Mouse (Mus musculus) hindbrain, embryonic 10.5 days (tissue): ENCODE data around the gene Gm11213. TPM values are rescaled to one million over a fixed set of nuclear protein-coding genes. Genes with fewer than 3 reads are reported as not detected.
A peak's percentile ranks its signal among the peaks of the same experiment; 100 is the strongest.

Source experiments
- DNase-seq: peaks from one replicate; pipeline ENCODE4 v3.0.0-alpha.2; 2017; ENCODE audit warnings: low spot score
- H3K27ac ChIP-seq: fragments of 300-500 bp; sonication (generic); 2 replicates; pipeline ENCODE4 v1.5.1; 2016; ENCODE audit warnings: mild to moderate bottlenecking, moderate library complexity
- H3K27me3 ChIP-seq: fragments of 300-500 bp; sonication (generic); 2 replicates; pipeline ENCODE4 v1.6.1; 2016; ENCODE audit warnings: mild to moderate bottlenecking; ENCODE audit not compliant: poor library complexity, insufficient read depth, severe bottlenecking
- H3K36me3 ChIP-seq: fragments of 300-500 bp; sonication (generic); 2 replicates; pipeline ENCODE4 v1.6.1; 2016; ENCODE audit warnings: mild to moderate bottlenecking, moderate library complexity
- H3K4me1 ChIP-seq: fragments of 300-500 bp; sonication (generic); replicated peaks from 2 replicates; pipeline ENCODE4 v1.6.1; 2016; ENCODE audit warnings: mild to moderate bottlenecking
- H3K4me3 ChIP-seq: fragments of 300-500 bp; sonication (generic); 2 replicates; pipeline ENCODE4 v1.5.1; 2016; ENCODE audit warnings: mild to moderate bottlenecking, moderate library complexity
- H3K9me3 ChIP-seq: fragments of 300-500 bp; sonication (generic); 2 replicates; pipeline ENCODE4 v1.6.1; 2016; ENCODE audit warnings: mild to moderate bottlenecking, moderate library complexity
- WGBS: fragments of 180-500 bp; shearing (Covaris S2); methylation state at CpG from one replicate; pipeline ENCODE4 v1.1.7; 2016; 5-methylcytosine and 5-hydroxymethylcytosine counted together
- polyA plus RNA-seq: library from polyadenylated mRNA; unstranded; fragments of >200 nt; fragmentation: Nextera tagmentation; extraction: Ambion mirVana; gene quantifications from 2 replicates; pipeline ENCODE4 v1.2.1, GENCODE M21; 2016

Gene Gm11213
- not detected in 2 replicates for polyA plus RNA-seq

DNA sequence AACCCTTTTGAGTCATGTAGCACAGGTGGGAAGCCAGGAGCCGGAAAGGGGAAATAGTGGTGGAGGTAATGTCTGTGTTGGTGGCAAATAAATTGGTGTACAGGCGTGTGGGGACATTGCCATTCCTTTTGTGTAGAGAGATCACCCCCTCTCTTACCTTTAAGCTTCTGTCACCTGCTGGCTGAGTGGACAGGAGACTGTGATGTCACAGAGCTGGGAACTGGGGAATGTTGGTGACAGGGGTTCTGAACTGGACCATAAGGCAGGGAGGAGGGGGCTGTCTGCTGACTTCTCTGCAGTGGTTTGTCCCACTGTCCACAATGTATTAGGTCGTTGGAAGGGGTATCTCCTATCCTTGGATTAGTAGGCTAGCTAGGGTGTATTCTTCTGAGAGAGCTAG lies at the start of gene Gm11213:
Gm11213 (minus strand) TSS at position 317 of the 400 bp plus-strand sequence.
- WGBS, result 77% methylated on average over 3 of the region's 3 CpGs

DNA sequence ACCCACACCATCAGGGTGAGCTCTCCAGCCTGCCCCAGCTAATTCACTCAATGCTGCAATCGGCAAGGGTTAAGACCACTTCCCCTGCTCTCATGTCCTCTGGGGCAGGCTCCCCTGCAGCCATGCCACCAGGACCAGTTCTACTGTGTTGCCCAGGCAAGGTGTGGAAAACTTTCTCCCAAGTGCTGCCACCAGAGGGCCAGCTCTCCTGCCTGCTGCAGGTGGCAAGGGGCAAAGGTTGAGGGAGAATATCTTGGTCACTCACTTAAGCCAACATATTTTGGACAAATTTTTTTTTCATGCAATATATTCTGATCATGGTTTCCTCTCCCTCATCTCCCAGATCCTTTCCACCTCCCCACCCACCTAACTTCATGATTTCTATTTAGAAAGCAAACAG lies 49.3 kb upstream of the Gm11213 start:
- H3K27me3 ChIP-seq, result no peaks in the 10 kb centered on the region
- H3K27ac ChIP-seq, result no peak overlapping the region
- H3K9me3 ChIP-seq, result no peaks in the 10 kb centered on the region
- H3K4me1 ChIP-seq, result no peaks in the 10 kb centered on the region
- 89% methylated on average over 1 of the region's 1 CpGs for WGBS
- H3K36me3 ChIP-seq, result no peaks in the 10 kb centered on the region
- no peak overlapping the region for H3K4me3 ChIP-seq
- DNase-seq, result no peak

More for the DNA sequence above, at the start of gene Gm11213:
- Histone ChIP-seq H3K4me3 (no peak within 1 kb of the TSS), H3K27ac (no peak within 1 kb of the TSS), H3K9me3 (no peaks in the 10 kb centered on the region), H3K36me3 (no peaks in the 10 kb centered on the region), H3K27me3 (no peaks in the 10 kb centered on the region), H3K4me1 (no peaks in the 10 kb centered on the region)
- no peak for DNase-seq

GRCm38 (mm10) chr4:63643956-63644726 lies 39.1 kb upstream of the Gm11213 start:
- H3K27ac ChIP-seq, result no peak overlapping the region
- no peaks in the 10 kb centered on the region for H3K27me3 ChIP-seq
- no peak overlapping the region for H3K4me3 ChIP-seq
- no peak for DNase-seq
- H3K36me3 ChIP-seq, result no peaks in the 10 kb centered on the region
- H3K4me1 ChIP-seq, result no peaks in the 10 kb centered on the region
- no peaks in the 10 kb centered on the region for H3K9me3 ChIP-seq

DNA sequence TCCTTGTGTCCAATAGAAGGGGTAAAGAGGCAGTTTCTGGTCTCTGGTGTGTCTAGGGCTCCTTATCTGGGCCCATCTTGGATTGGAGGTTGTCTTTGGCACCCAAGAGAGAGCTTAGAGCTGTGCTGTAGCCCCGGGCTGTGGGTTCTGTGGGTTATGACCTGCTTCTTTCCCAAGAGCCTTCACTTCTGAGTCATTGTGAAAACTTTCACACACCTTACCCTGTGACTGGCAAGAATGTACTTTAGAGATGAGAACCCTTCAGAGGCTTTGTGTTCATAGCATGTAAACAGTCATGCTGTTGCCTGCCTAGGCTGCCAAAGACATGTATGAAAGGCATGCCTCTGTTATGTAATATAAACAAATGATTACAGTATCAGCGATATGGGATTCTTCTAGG lies 34.8 kb upstream of the Gm11213 start:
- Histone ChIP-seq H3K9me3 (no peaks in the 10 kb centered on the region), H3K27me3 (no peaks in the 10 kb centered on the region), H3K4me1 (no peaks in the 10 kb centered on the region), H3K4me3 (no peak overlapping the region), H3K27ac (no peak overlapping the region), H3K36me3 (no peaks in the 10 kb centered on the region)
- WGBS, result 81% methylated on average over 2 of the region's 2 CpGs
- no peak for DNase-seq

- H3K4me1 ChIP-seq, result no peaks in the 10 kb centered on the region
- DNase-seq, result no peak
- H3K27ac ChIP-seq, result no peak overlapping the region
- WGBS, result 68% methylated on average over 1 of the region's 1 CpGs
- no peaks in the 10 kb centered on the region for H3K36me3 ChIP-seq
- no peaks in the 10 kb centered on the region for H3K27me3 ChIP-seq
- no peaks in the 10 kb centered on the region for H3K9me3 ChIP-seq
- no peak overlapping the region for H3K4me3 ChIP-seq
Measured at GRCm38 (mm10) chr4:63638603-63639002, 33.5 kb upstream of the Gm11213 start.

- Histone ChIP-seq H3K27ac (no peak overlapping the region), H3K9me3 (no peaks in the 10 kb centered on the region), H3K36me3 (no peaks in the 10 kb centered on the region), H3K4me3 (no peak overlapping the region), H3K27me3 (no peaks in the 10 kb centered on the region), H3K4me1 (no peaks in the 10 kb centered on the region)
- DNase-seq, result no peak
- 87% methylated on average over 2 of the region's 2 CpGs for WGBS
Measured at GRCm38 (mm10) chr4:63633181-63633580, 28.1 kb upstream of the Gm11213 start.

GRCm38 (mm10) chr4:63627111-63627510 lies 22.1 kb upstream of the Gm11213 start:
- H3K36me3 ChIP-seq, result no peaks in the 10 kb centered on the region
- no peak overlapping the region for H3K4me3 ChIP-seq
- H3K27ac ChIP-seq, result no peak overlapping the region
- no peaks in the 10 kb centered on the region for H3K27me3 ChIP-seq
- DNase-seq, result no peak
- no peaks in the 10 kb centered on the region for H3K9me3 ChIP-seq
- WGBS, result 89% methylated on average over 8 of the region's 8 CpGs
- H3K4me1 ChIP-seq, result no peaks in the 10 kb centered on the region

DNA sequence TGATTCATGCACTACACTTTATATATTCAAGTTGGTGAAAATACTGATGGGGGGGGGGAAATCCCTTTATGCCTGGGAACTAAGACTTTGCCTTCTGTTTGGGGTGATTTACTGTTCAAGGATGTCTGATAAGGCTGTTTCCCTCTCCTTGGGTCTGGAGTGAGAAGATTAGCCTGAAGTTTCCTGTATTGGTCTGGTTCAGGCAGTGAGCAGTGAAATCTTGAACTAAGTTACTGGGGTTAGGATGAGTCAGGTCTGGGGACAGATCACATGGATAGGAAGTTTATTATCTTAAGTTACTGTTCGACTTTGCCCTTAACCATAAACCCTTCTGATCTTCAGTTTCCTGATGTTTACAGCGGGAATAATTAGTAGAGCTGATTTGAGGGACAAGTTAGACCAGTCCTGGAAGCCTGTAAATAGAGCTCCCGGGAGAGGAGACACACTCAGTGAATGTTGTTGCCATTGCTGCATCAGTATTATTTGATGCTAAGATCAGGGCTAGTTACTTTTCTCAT lies 20.6 kb upstream of the Gm11213 start:
- no peak for DNase-seq
- H3K9me3 ChIP-seq, result no peaks in the 10 kb centered on the region
- no peaks in the 10 kb centered on the region for H3K36me3 ChIP-seq
- H3K4me1 ChIP-seq, result no peaks in the 10 kb centered on the region
- WGBS, result 79% methylated on average over 3 of the region's 3 CpGs
- no peaks in the 10 kb centered on the region for H3K27me3 ChIP-seq
- no peak overlapping the region for H3K27ac ChIP-seq
- H3K4me3 ChIP-seq, result no peak overlapping the region

- Histone ChIP-seq H3K36me3 (no peaks in the 10 kb centered on the region), H3K27me3 (no peaks in the 10 kb centered on the region), H3K4me3 (no peak within 1 kb of the TSS), H3K27ac (no peak within 1 kb of the TSS), H3K4me1 (no peaks in the 10 kb centered on the region), H3K9me3 (no peaks in the 10 kb centered on the region)
- 58% methylated on average over 5 of the region's 5 CpGs for WGBS
- peak; percentile 48 for DNase-seq
Measured at GRCm38 (mm10) chr4:63622378-63622835, 17.3 kb upstream of the Gm11213 start, which contains the start of gene Tex48. Gene Tex48, minus strand, starts transcription at chr4:63622428.

GRCm38 (mm10) chr4:63621861-63622260 lies 16.8 kb upstream of the Gm11213 start:
- Histone ChIP-seq H3K9me3 (no peaks in the 10 kb centered on the region), H3K36me3 (no peaks in the 10 kb centered on the region), H3K4me3 (no peak overlapping the region), H3K27me3 (no peaks in the 10 kb centered on the region), H3K4me1 (no peaks in the 10 kb centered on the region), H3K27ac (no peak overlapping the region)
- 68% methylated on average over 2 of the region's 2 CpGs for WGBS
- DNase-seq, result no peak

DNA sequence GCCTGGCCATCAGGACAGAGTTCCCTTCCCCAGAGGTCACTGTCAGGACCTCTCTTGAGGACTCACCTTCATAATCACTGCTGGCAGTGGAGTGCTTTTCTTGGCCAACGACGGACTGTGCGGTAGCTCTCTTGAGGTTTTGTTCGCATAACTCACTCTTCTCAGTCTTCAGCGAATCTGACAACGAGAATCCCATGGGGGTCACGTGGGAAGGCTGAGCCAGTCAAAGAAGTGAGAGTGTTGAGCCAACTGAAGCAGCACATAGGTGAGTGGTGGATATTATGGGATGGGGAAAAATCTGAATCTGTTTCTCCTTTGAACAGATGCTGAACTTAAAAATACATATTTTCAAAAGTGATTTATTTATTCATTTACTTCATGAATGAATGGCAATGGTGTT lies 3.3 kb upstream of the Gm11213 start:
- H3K9me3 ChIP-seq, result no peaks in the 10 kb centered on the region
- no peaks in the 10 kb centered on the region for H3K36me3 ChIP-seq
- no peak overlapping the region for H3K27ac ChIP-seq
- 83% methylated on average over 7 of the region's 7 CpGs for WGBS
- DNase-seq, result no peak
- H3K4me3 ChIP-seq, result no peak overlapping the region
- no peaks in the 10 kb centered on the region for H3K27me3 ChIP-seq
- no peaks in the 10 kb centered on the region for H3K4me1 ChIP-seq

DNA sequence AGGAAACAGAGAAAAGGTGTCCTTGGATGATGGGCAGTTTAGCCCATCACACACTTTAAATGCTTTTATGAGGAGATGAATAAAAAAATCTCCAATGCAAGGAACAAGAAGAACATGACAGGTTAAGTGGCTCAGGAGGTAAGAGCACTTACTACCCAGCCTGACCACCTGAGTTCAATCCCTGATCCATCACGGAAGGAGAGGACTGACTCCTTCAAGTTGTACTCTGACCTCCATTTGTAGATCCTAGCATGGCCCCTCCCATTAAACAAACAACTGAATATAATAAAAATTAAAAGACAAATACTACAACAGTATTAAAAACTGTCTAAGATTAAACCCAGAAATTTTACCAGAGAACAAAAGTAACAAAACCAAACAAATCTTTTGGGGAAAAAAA lies 907 bp upstream of the Gm11213 start:
- Histone ChIP-seq H3K9me3 (no peaks in the 10 kb centered on the region), H3K27ac (no peak overlapping the region), H3K27me3 (no peaks in the 10 kb centered on the region), H3K4me1 (no peaks in the 10 kb centered on the region), H3K4me3 (no peak overlapping the region), H3K36me3 (no peaks in the 10 kb centered on the region)
- WGBS, result 87% methylated on average over 1 of the region's 1 CpGs
- DNase-seq, result no peak

GRCm38 (mm10) chr4:63605545-63605944 lies 484 bp upstream of the Gm11213 start:
- no peak for DNase-seq
- H3K9me3 ChIP-seq, result no peaks in the 10 kb centered on the region
- 90% methylated on average over 3 of the region's 3 CpGs for WGBS
- no peaks in the 10 kb centered on the region for H3K27me3 ChIP-seq
- H3K4me1 ChIP-seq, result no peaks in the 10 kb centered on the region
- H3K27ac ChIP-seq, result no peak overlapping the region
- H3K36me3 ChIP-seq, result no peaks in the 10 kb centered on the region
- H3K4me3 ChIP-seq, result no peak overlapping the region
